Mouse (Mus musculus) MEL (cell line): Measurements from ENCODE around the gene Nrxn3. TPM values are rescaled to one million over a fixed set of nuclear protein-coding genes. Genes with fewer than 3 reads are reported as not detected.

ENCODE experiments used
- DNase-seq: peaks from one replicate; pipeline ENCODE4 v3.0.0; 2011; ENCODE audit warnings: low read depth, low spot score
- H3K27ac ChIP-seq: 2 replicates; pipeline ENCODE4 v1.5.1; 2012; ENCODE audit warnings: low read depth, mild to moderate bottlenecking, control low read depth, low read length, moderate library complexity; ENCODE audit not compliant: control insufficient read depth
- H3K27me3 ChIP-seq, 2 experiments: fragments of 150-350 bp in 1 of 2; sonication (generic) in 1 of 2; 2 replicates each; pipeline ENCODE4 v1.6.1; 2012; ENCODE audit warnings: low read length in 2 of 2, mild to moderate bottlenecking in 2 of 2, improper control_type of control experiment in 1 of 2, moderate library complexity in 1 of 2; ENCODE audit not compliant: insufficient read depth in 2 of 2, control insufficient read depth in 1 of 2
- H3K36me3 ChIP-seq, 2 experiments: 2 replicates each; pipeline ENCODE4 v1.6.1; 2012 to 2014; ENCODE audit warnings: low read length in 2 of 2, improper control_type of control experiment in 1 of 2, inconsistent platforms in 1 of 2, mild to moderate bottlenecking in 1 of 2; ENCODE audit not compliant: insufficient read depth in 2 of 2, control insufficient read depth in 1 of 2
- H3K4me1 ChIP-seq, 2 experiments: fragments of 150-350 bp in 1 of 2; sonication (generic) in 1 of 2; 2 replicates each; pipeline ENCODE4 v1.6.1; 2012; ENCODE audit warnings: low read length in 2 of 2, improper control_type of control experiment in 1 of 2, mild to moderate bottlenecking in 1 of 2; ENCODE audit not compliant: insufficient read depth in 2 of 2, control insufficient read depth in 1 of 2
- H3K4me3 ChIP-seq, 2 experiments: fragments of 150-350 bp in 1 of 2; sonication (generic) in 1 of 2; 2 replicates each; pipeline ENCODE4 v1.5.1; 2012; ENCODE audit warnings: low read depth in 2 of 2, low read length in 2 of 2, mild to moderate bottlenecking in 2 of 2, moderate library complexity in 2 of 2, control low read depth in 1 of 2, improper control_type of control experiment in 1 of 2; ENCODE audit not compliant: control insufficient read depth in 1 of 2, insufficient read depth in 1 of 2
- H3K79me2 ChIP-seq: 2 replicates; pipeline ENCODE4 v1.6.1; 2012; ENCODE audit warnings: mild to moderate bottlenecking, low read length, moderate library complexity; ENCODE audit not compliant: control insufficient read depth, poor library complexity, insufficient read depth
- H3K9ac ChIP-seq: 2 replicates; pipeline ENCODE4 v1.6.1; 2012; ENCODE audit warnings: low read depth, mild to moderate bottlenecking, control low read depth, low read length, moderate library complexity; ENCODE audit not compliant: control insufficient read depth, poor library complexity, severe bottlenecking
- H3K9me3 ChIP-seq: fragments of 150-350 bp; sonication (generic); replicated peaks from 2 replicates; pipeline ENCODE4 v1.6.1; 2012; ENCODE audit warnings: mild to moderate bottlenecking, low read length, improper control_type of control experiment, moderate library complexity; ENCODE audit not compliant: insufficient read depth
- BHLHE40 ChIP-seq: IDR thresholded peaks from 2 replicates; pipeline ENCODE4 v1.6.1; 2012; ENCODE audit warnings: low read depth, mild to moderate bottlenecking, inconsistent platforms, low read length, improper control_type of control experiment, borderline replicate concordance
- CHD2 ChIP-seq: IDR thresholded peaks from 2 replicates; pipeline ENCODE4 v1.6.1; 2011; ENCODE audit warnings: low read length, improper control_type of control experiment
- CTCF ChIP-seq, 3 experiments: IDR thresholded peaks in 2 of 3; conservative IDR thresholded peaks in 1 of 3; 2 replicates each; pipeline ENCODE4 v1.5.1; 2011 to 2012; ENCODE audit warnings: low read length in 3 of 3, low read depth in 2 of 3, mild to moderate bottlenecking in 2 of 3, improper control_type of control experiment in 1 of 3, inconsistent platforms in 1 of 3, mixed read lengths in 1 of 3, moderate library complexity in 1 of 3; ENCODE audit not compliant: control insufficient read depth in 1 of 3, insufficient read depth in 1 of 3, poor library complexity in 1 of 3, severe bottlenecking in 1 of 3
- ELF1 ChIP-seq: IDR thresholded peaks from 2 replicates; pipeline ENCODE4 v1.6.1; 2014; ENCODE audit warnings: low read depth, mild to moderate bottlenecking, inconsistent platforms, low read length, improper control_type of control experiment, moderate library complexity
- ETS1 ChIP-seq: IDR thresholded peaks from 2 replicates; pipeline ENCODE4 v1.6.1; 2012; ENCODE audit warnings: low read depth, mild to moderate bottlenecking, inconsistent platforms, low read length, improper control_type of control experiment, moderate library complexity
- GABPA ChIP-seq: IDR thresholded peaks from 2 replicates; pipeline ENCODE4 v1.6.1; 2012; ENCODE audit warnings: low read depth, mild to moderate bottlenecking, inconsistent platforms, low read length, improper control_type of control experiment, moderate library complexity
- GATA1 ChIP-seq: IDR thresholded peaks from 2 replicates; pipeline ENCODE4 v1.6.1; 2011; ENCODE audit warnings: low read depth, low read length, improper control_type of control experiment
- HCFC1 ChIP-seq: IDR thresholded peaks from 2 replicates; pipeline ENCODE4 v1.6.1; 2012; ENCODE audit warnings: low read depth, mild to moderate bottlenecking, inconsistent platforms, low read length, improper control_type of control experiment, moderate library complexity
- MAFK ChIP-seq: IDR thresholded peaks from 2 replicates; pipeline ENCODE4 v1.6.1; 2011; ENCODE audit warnings: low read depth, mild to moderate bottlenecking, low read length, improper control_type of control experiment, borderline replicate concordance
- MAX ChIP-seq: IDR thresholded peaks from 2 replicates; pipeline ENCODE4 v1.6.1; 2011; ENCODE audit warnings: low read length, improper control_type of control experiment
- MAZ ChIP-seq: IDR thresholded peaks from 2 replicates; pipeline ENCODE4 v1.6.1; 2012; ENCODE audit warnings: low read depth, mild to moderate bottlenecking, inconsistent platforms, low read length, improper control_type of control experiment
- MYB ChIP-seq: IDR thresholded peaks from 2 replicates; pipeline ENCODE4 v1.6.1; 2011; ENCODE audit warnings: mild to moderate bottlenecking, low read depth, low read length, improper control_type of control experiment
- MYC ChIP-seq: IDR thresholded peaks from 2 replicates; pipeline ENCODE4 v1.6.1; 2011; ENCODE audit warnings: low read depth, mild to moderate bottlenecking, low read length, improper control_type of control experiment, moderate library complexity
- NELFE ChIP-seq: IDR thresholded peaks from 2 replicates; pipeline ENCODE4 v1.6.1; 2011; ENCODE audit warnings: low read depth, low read length, improper control_type of control experiment
- NRF1 ChIP-seq: IDR thresholded peaks from 2 replicates; pipeline ENCODE4 v1.6.1; 2014; ENCODE audit warnings: low read depth, mild to moderate bottlenecking, inconsistent platforms, low read length, improper control_type of control experiment, moderate library complexity; ENCODE audit not compliant: poor library complexity, insufficient read depth, severe bottlenecking
- POLR2A ChIP-seq, 2 experiments: IDR thresholded peaks; 2 replicates each; pipeline ENCODE4 v1.6.1; 2011 to 2012; ENCODE audit warnings: low read length in 2 of 2, mild to moderate bottlenecking in 2 of 2, control low read depth in 1 of 2, improper control_type of control experiment in 1 of 2, low read depth in 1 of 2, moderate library complexity in 1 of 2; ENCODE audit not compliant: control insufficient read depth in 1 of 2, insufficient read depth in 1 of 2, poor library complexity in 1 of 2
- POLR2AphosphoS2 ChIP-seq: IDR thresholded peaks from 2 replicates; pipeline ENCODE4 v1.6.1; 2011; ENCODE audit warnings: low read length, improper control_type of control experiment
- RAD21 ChIP-seq: IDR thresholded peaks from 2 replicates; pipeline ENCODE4 v1.6.1; 2011; ENCODE audit warnings: mild to moderate bottlenecking, low read depth, low read length, improper control_type of control experiment
- RCOR1 ChIP-seq: IDR thresholded peaks from 2 replicates; pipeline ENCODE4 v1.6.1; 2012; ENCODE audit warnings: low read depth, mild to moderate bottlenecking, inconsistent platforms, low read length, improper control_type of control experiment
- SIN3A ChIP-seq: IDR thresholded peaks from 2 replicates; pipeline ENCODE4 v1.6.1; 2012; ENCODE audit warnings: low read length, improper control_type of control experiment, inconsistent platforms
- SMC3 ChIP-seq: IDR thresholded peaks from 2 replicates; pipeline ENCODE4 v1.6.1; 2011; ENCODE audit warnings: low read depth, low read length, improper control_type of control experiment
- TAL1 ChIP-seq: IDR thresholded peaks from 2 replicates; pipeline ENCODE4 v1.6.1; 2012; ENCODE audit warnings: mild to moderate bottlenecking, inconsistent platforms, low read length, moderate library complexity, mixed read lengths
- TBP ChIP-seq: IDR thresholded peaks from 2 replicates; pipeline ENCODE4 v1.8.0; 2011; ENCODE audit warnings: low read depth, low read length, improper control_type of control experiment
- TCF12 ChIP-seq: IDR thresholded peaks from 2 replicates; pipeline ENCODE4 v1.6.1; 2014; ENCODE audit warnings: low read depth, mild to moderate bottlenecking, inconsistent platforms, low read length, improper control_type of control experiment, moderate library complexity
- ZKSCAN1 ChIP-seq: IDR thresholded peaks from 2 replicates; pipeline ENCODE4 v1.6.1; 2012; ENCODE audit warnings: low read depth, mild to moderate bottlenecking, inconsistent platforms, low read length, improper control_type of control experiment, moderate library complexity
- ZMIZ1 ChIP-seq: IDR thresholded peaks from 2 replicates; pipeline ENCODE4 v1.6.1; 2012; ENCODE audit warnings: low read depth, mild to moderate bottlenecking, inconsistent platforms, low read length, improper control_type of control experiment, moderate library complexity
- polyA plus RNA-seq, 2 experiments: library from polyadenylated mRNA; stranded (reverse) in 1 of 2; unstranded in 1 of 2; fragments of >175 nt in 1 of 2; fragments of >200 nt in 1 of 2; gene quantifications; 2 replicates each; pipeline versions ENCODE4 v1.2.1 to v1.2.4; 2012; ENCODE audit warnings: low replicate concordance in 2 of 2, low read depth in 1 of 2; ENCODE audit not compliant: insufficient read length in 2 of 2, insufficient read depth in 1 of 2, missing spikeins in 1 of 2
- total RNA-seq: library from RNA; depleted of rRNA; stranded (reverse); fragments of 300-350 nt; gene quantifications from 2 replicates; pipeline ENCODE4 v1.2.3, GENCODE M21; 2012

The Nrxn3 gene
- total and polyA plus RNA-seq, 3 experiments: not detected

DNA sequence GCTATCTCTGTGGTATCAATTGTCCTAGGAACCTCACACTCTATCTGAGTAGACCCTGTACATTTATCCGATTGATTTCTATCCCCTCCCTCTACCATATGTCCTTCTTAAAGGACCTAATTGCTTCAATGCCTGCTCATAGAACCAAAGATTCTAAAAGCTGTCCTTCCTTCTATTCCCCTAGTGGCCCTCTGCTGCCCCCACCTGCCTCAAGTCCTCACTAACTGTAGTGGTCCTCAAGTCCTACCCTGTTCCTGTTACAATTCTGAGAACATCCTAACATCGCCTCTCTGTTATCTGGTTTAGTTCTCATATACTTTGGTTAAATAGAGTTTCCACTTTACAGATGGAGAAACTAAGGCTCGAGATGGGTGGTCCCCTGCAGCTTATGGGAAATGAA lies 16.7 kb upstream of the Nrxn3 start:
- no peaks in the 10 kb centered on the region for H3K79me2 ChIP-seq
- TF ChIP-seq NRF1: no peak
- no peak for TF ChIP-seq NELFE
- TF ChIP-seq ETS1: no peak
- no peaks in the 10 kb centered on the region for H3K9me3 ChIP-seq
- no peaks in the 10 kb centered on the region for H3K36me3 ChIP-seq
- no peaks in the 10 kb centered on the region for H3K4me1 ChIP-seq
- DNase-seq: no peak
- no peak overlapping the region for H3K27ac ChIP-seq
- no peaks in the 10 kb centered on the region; a peak in 1 of 4 replicates for H3K27me3 ChIP-seq
- no peak overlapping the region for H3K4me3 ChIP-seq
- no peak overlapping the region for H3K9ac ChIP-seq

DNA sequence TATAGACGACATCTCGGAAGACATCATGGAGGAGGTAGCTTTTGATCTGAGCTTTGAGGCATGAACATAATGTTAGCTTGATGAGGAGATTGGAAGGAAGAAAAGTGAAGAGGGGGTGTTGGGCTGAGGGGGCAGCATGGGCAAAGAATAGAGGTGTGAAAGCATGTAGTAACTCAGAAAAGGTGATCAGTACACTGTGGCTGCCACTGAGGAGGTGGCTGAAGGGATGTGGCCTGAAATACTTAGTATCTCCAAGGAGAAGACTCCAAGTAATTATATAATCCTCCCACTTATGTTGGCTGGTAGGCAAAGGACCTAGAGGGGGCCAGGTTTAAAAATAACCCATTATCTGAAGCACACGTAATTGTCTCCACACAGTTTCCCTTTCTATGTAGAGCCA lies 14.9 kb upstream of the Nrxn3 start:
- no peaks in the 10 kb centered on the region for H3K4me1 ChIP-seq
- TF ChIP-seq GABPA (no peak), TBP (no peak), MAX (no peak), RCOR1 (no peak), MAZ (no peak), NRF1 (no peak), CHD2 (no peak), POLR2A (IDR thresholded peaks at IDR 0.05; ENCODE audit: control insufficient read depth in 1 of 2, insufficient read depth in 1 of 2, low read depth in 1 of 2, low read length in 2 of 2, poor library complexity in 1 of 2) (no peak), ELF1 (no peak)
- no peaks in the 10 kb centered on the region for H3K9me3 ChIP-seq
- no peaks in the 10 kb centered on the region; a peak in 1 of 4 replicates for H3K27me3 ChIP-seq
- no peaks in the 10 kb centered on the region for H3K79me2 ChIP-seq
- DNase-seq: no peak
- H3K36me3 ChIP-seq: no peaks in the 10 kb centered on the region
- no peak overlapping the region for H3K9ac ChIP-seq
- no peak overlapping the region for H3K27ac ChIP-seq
- H3K4me3 ChIP-seq: no peak overlapping the region

DNA sequence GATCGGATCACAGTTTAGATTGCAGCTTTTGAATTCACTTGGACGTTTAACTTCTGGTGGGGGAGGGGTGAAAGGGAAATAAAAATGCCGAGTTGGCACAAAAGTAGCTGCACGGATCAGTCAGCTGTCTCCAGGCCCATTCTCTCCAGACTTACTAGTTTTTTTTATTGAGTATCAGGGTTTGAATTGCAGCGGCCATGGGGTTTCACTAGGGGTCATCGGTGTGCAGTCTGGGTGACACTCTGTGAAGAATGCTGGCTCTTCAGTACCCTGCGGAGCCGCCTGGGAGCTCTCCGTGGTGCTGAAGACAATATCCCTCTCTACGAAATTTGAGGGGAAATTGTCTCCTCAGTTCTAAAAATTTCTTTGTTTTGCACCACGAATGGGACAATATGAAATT lies 13.5 kb upstream of the Nrxn3 start:
- H3K9me3 ChIP-seq: no peaks in the 10 kb centered on the region
- no peaks in the 10 kb centered on the region for H3K79me2 ChIP-seq
- no peak overlapping the region for H3K9ac ChIP-seq
- TF ChIP-seq NELFE (no peak), ETS1 (no peak), TCF12 (no peak), RAD21 (peak; percentile 52), HCFC1 (no peak), ZKSCAN1 (no peak), RCOR1 (no peak), MYB (no peak), MAFK (0 out of 2 replicates have a peak, but pooled peaks have one; percentile 22), SMC3 (peak; percentile 61), CTCF (IDR thresholded peaks at IDR 0.05 in 2 of 3, conservative IDR thresholded peaks at IDR 0.05 in 1 of 3; ENCODE audit: control insufficient read depth in 1 of 3, insufficient read depth in 1 of 3, low read depth in 2 of 3, low read length in 3 of 3, poor library complexity in 1 of 3, severe bottlenecking in 1 of 3) (peak in 2 of 3 experiments; percentile 50 to 57; a peak in 4 of 6 replicates), POLR2A (IDR thresholded peaks at IDR 0.05; ENCODE audit: control insufficient read depth in 1 of 2, insufficient read depth in 1 of 2, low read depth in 1 of 2, low read length in 2 of 2, poor library complexity in 1 of 2) (no peak), TAL1 (no peak), BHLHE40 (no peak), MYC (no peak), MAZ (no peak), ZMIZ1 (no peak), GATA1 (no peak), MAX (no peak), ELF1 (no peak), POLR2AphosphoS2 (no peak), SIN3A (0 out of 2 replicates have a peak, but pooled peaks have one; percentile 36), GABPA (no peak)
- H3K27ac ChIP-seq: no peak overlapping the region
- H3K4me3 ChIP-seq: no peak overlapping the region
- peak; percentile 61 for DNase-seq
- no peaks in the 10 kb centered on the region for H3K4me1 ChIP-seq
- H3K36me3 ChIP-seq: no peaks in the 10 kb centered on the region
- H3K27me3 ChIP-seq: no peaks in the 10 kb centered on the region; a peak in 1 of 4 replicates
